Mouse (Mus musculus) C2C12 (cell line): ENCODE measurements around the gene Slc25a12.

ENCODE experiments used
- CTCF ChIP-seq: IDR thresholded peaks from one replicate; pipeline ENCODE4 v1.5.1; 2011; ENCODE audit not compliant: control insufficient read depth, insufficient read depth, insufficient read length
- MAX ChIP-seq: IDR thresholded peaks from one replicate; pipeline ENCODE4 v1.6.1; 2011; ENCODE audit warnings: mild to moderate bottlenecking, control low read depth
- MYOD1 ChIP-seq: IDR thresholded peaks from one replicate; pipeline ENCODE4 v1.6.1; 2011; ENCODE audit warnings: low read depth; ENCODE audit not compliant: control insufficient read depth, insufficient read length
- MYOG ChIP-seq: IDR thresholded peaks from one replicate; pipeline ENCODE4 v1.6.1; 2011; ENCODE audit not compliant: control insufficient read depth, insufficient read length; ENCODE audit errors: extremely low read depth
- USF1 ChIP-seq: IDR thresholded peaks from one replicate; pipeline ENCODE4 v1.6.1; 2011; ENCODE audit warnings: low read depth, mild to moderate bottlenecking, control low read depth, moderate library complexity

- TF ChIP-seq CTCF, result no peak
- TF ChIP-seq MYOG, result no peak
- TF ChIP-seq USF1, result no peak
- no peak for TF ChIP-seq MAX
- no peak for TF ChIP-seq MYOD1
Observed at GRCm38 (mm10) chr2:71256581-71256980, 111.0 kb downstream of the Slc25a12 start.
